Comparison of ENCODE assay signal across 8 mouse cellular contexts in the genomic region with DNA sequence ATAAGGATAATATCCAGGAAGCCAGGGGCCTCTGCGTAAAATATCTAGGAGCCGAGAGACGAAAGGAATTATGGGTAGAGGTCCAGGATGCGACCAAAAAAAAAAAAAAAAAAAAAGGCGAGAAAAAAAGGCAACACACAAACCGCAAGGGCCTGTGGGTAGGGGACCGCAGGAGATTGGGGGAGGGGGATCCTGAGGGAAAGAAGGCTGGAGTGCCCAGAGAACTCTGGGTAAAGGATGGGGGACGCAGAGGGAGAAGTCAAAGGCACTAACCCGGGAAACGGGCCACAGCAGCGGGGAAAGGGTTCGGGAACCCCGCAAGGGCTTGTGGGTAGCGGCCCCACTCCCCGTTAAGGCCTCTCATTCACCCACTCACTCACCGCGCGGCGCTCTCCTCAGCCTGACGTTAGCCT. TPM values are rescaled to one million over a fixed set of nuclear protein-coding genes. Genes with fewer than 3 reads are reported as not detected.
DNase-seq lines count a peak whose midpoint lies in the region; ATAC-seq lines count a peak whose summit lies in the region.

No protein-coding gene starts in this region.

- peak; percentile 69 for ATAC-seq in neural tube, embryonic 11.5 days (ENCODE audit: insufficient read depth, low FRiP score, low TSS enrichment)
- peak; percentile 81 for ATAC-seq in forebrain, embryonic 15.5 days (replicated peaks)
- peak; percentile 69 for ATAC-seq in liver, embryonic 16.5 days (ENCODE audit: low read depth)

- peak overlapping the region; percentile 59 for H3K4me3 ChIP-seq in neural tube, embryonic 11.5 days (ENCODE audit: low read depth, low read length)
- H3K4me3 ChIP-seq in forebrain, embryonic 15.5 days: peak overlapping the region; percentile 81
- peak overlapping the region; percentile 86 for H3K4me3 ChIP-seq in liver, embryonic 16.5 days (ENCODE audit: low read depth, low read length)

- peak overlapping the region; percentile 91 for H3K4me2 ChIP-seq in neural tube, embryonic 11.5 days (ENCODE audit: low read depth)
- peak overlapping the region; percentile 80 for H3K4me2 ChIP-seq in forebrain, embryonic 15.5 days (replicated peaks)
- H3K4me2 ChIP-seq in liver, embryonic 16.5 days (ENCODE audit: low read depth, low read length): peak overlapping the region; percentile 84

- WGBS in neural tube, embryonic 11.5 days: under 1% methylated on average over 19 of the region's 20 CpGs
- WGBS in forebrain, embryonic 15.5 days: 0% methylated on average over 19 of the region's 20 CpGs
- WGBS in liver, embryonic 16.5 days (ENCODE audit: insufficient replicate concordance): under 1% methylated on average over 19 of the region's 20 CpGs

- no peaks in the 10 kb centered on the region for H3K9me3 ChIP-seq in neural tube, embryonic 11.5 days (ENCODE audit: control insufficient read depth, low read length)
- no peaks in the 10 kb centered on the region for H3K9me3 ChIP-seq in forebrain, embryonic 15.5 days
- H3K9me3 ChIP-seq in liver, embryonic 16.5 days (replicated peaks; ENCODE audit: control insufficient read depth, low read length): no peaks in the 10 kb centered on the region

- no peaks in the 10 kb centered on the region for H3K27me3 ChIP-seq in neural tube, embryonic 11.5 days (ENCODE audit: control insufficient read depth, insufficient read depth, low read length)
- H3K27me3 ChIP-seq in forebrain, embryonic 15.5 days: no peaks in the 10 kb centered on the region
- H3K27me3 ChIP-seq in liver, embryonic 16.5 days (ENCODE audit: control insufficient read depth, insufficient read depth, low read depth, low read length): no peaks in the 10 kb centered on the region

- H3K4me1 ChIP-seq in neural tube, embryonic 11.5 days (ENCODE audit: control insufficient read depth, insufficient read depth, low read length): peaks cover 13% of the 10 kb centered on the region
- H3K4me1 ChIP-seq in forebrain, embryonic 15.5 days: peaks cover 26% of the 10 kb centered on the region
- peaks cover 18% of the 10 kb centered on the region for H3K4me1 ChIP-seq in liver, embryonic 16.5 days (ENCODE audit: control insufficient read depth, low read depth, low read length)

- 0 out of 2 replicates have a peak, but pooled peaks cover 5% of the 10 kb centered on the region for H3K36me3 ChIP-seq in neural tube, embryonic 11.5 days (ENCODE audit: control insufficient read depth, insufficient read depth, low read length)
- peaks cover 26% of the 10 kb centered on the region for H3K36me3 ChIP-seq in forebrain, embryonic 15.5 days
- H3K36me3 ChIP-seq in liver, embryonic 16.5 days (ENCODE audit: control insufficient read depth, insufficient read depth): peaks cover 28% of the 10 kb centered on the region

- DNase-seq in adrenal gland, postnatal 14 days: peak; percentile 79
- DNase-seq in adrenal gland, postnatal 36 days: no peak
- peak; percentile 84 for DNase-seq in neural tube, embryonic 11.5 days (ENCODE audit: low spot score)
- no peak for DNase-seq in neural tube, embryonic 10.5 days (ENCODE audit: extremely low spot score, low spot score)
- DNase-seq in T-cell, adult 2 months (ENCODE audit: low spot score): no peak
- DNase-seq in spleen, adult 18-20 months: no peak

- H3K9ac ChIP-seq in neural tube, embryonic 11.5 days (ENCODE audit: low read length): peak overlapping the region; percentile 75
- peak overlapping the region; percentile 81 for H3K9ac ChIP-seq in forebrain, embryonic 15.5 days (replicated peaks)
- peak overlapping the region; percentile 94 for H3K9ac ChIP-seq in liver, embryonic 16.5 days (ENCODE audit: low read depth, low read length)

- H3K27ac ChIP-seq in neural tube, embryonic 11.5 days (ENCODE audit: low read depth, low read length): peak overlapping the region; percentile 94
- H3K27ac ChIP-seq in forebrain, embryonic 15.5 days (replicated peaks): peak overlapping the region; percentile 98
- H3K27ac ChIP-seq in liver, embryonic 16.5 days (ENCODE audit: low read length): peak overlapping the region; percentile 94

RNA-seq across cellular contexts. Expression of a gene that starts 0.4 kb away (rescaled TPM):
- 265 and 280 TPM in 2 replicates for total RNA-seq in adrenal gland, postnatal 14 days (2021)
- 100 to 1,000 TPM; 223 to 308 TPM for total RNA-seq in adrenal gland, postnatal 36 days (2021)
- polyA plus RNA-seq in neural tube, embryonic 11.5 days (2014; fragmentation: Nextera tagmentation; extraction: Ambion mirVana): 66.4 and 74.1 TPM in 2 replicates
- polyA plus RNA-seq in forebrain, embryonic 15.5 days (2015; fragmentation: Nextera tagmentation; extraction: Ambion mirVana): 220 and 231 TPM in 2 replicates
- polyA plus RNA-seq in liver, embryonic 16.5 days (2015; fragmentation: Nextera tagmentation; extraction: Ambion mirVana): 64.2 and 70.1 TPM in 2 replicates

RNA-seq across cellular contexts. Expression of a gene that starts 10.3 kb away (rescaled TPM):
- total RNA-seq in adrenal gland, postnatal 14 days (2021): not detected in 2 replicates
- total RNA-seq in adrenal gland, postnatal 36 days (2021): not detected
- polyA plus RNA-seq in neural tube, embryonic 11.5 days (2014; fragmentation: Nextera tagmentation; extraction: Ambion mirVana): 0.20 TPM in 1 of 2 replicates, not detected in the other
- polyA plus RNA-seq in forebrain, embryonic 15.5 days (2015; fragmentation: Nextera tagmentation; extraction: Ambion mirVana): not detected in 2 replicates
- polyA plus RNA-seq in liver, embryonic 16.5 days (2015; fragmentation: Nextera tagmentation; extraction: Ambion mirVana): not detected in 2 replicates

RNA-seq across cellular contexts. Expression of a gene that starts 18.4 kb away (rescaled TPM):
- not detected in 2 replicates for total RNA-seq in adrenal gland, postnatal 14 days (2021)
- not detected for total RNA-seq in adrenal gland, postnatal 36 days (2021)
- 1.2 and 1.6 TPM in 2 replicates for polyA plus RNA-seq in neural tube, embryonic 11.5 days (2014; fragmentation: Nextera tagmentation; extraction: Ambion mirVana)
- polyA plus RNA-seq in forebrain, embryonic 15.5 days (2015; fragmentation: Nextera tagmentation; extraction: Ambion mirVana): not detected in 2 replicates
- polyA plus RNA-seq in liver, embryonic 16.5 days (2015; fragmentation: Nextera tagmentation; extraction: Ambion mirVana): 0.09 and 0.26 TPM in 2 replicates

RNA-seq across cellular contexts. Expression of a gene that starts 24.8 kb away (rescaled TPM):
- total RNA-seq in adrenal gland, postnatal 14 days (2021): 1.2 and 1.4 TPM in 2 replicates
- total RNA-seq in adrenal gland, postnatal 36 days (2021): 1 to 10 TPM in 1 of 2 experiments, under 1 TPM in 1; 0.70 to 2.8 TPM
- polyA plus RNA-seq in neural tube, embryonic 11.5 days (2014; fragmentation: Nextera tagmentation; extraction: Ambion mirVana): 1.6 and 3.4 TPM in 2 replicates
- polyA plus RNA-seq in forebrain, embryonic 15.5 days (2015; fragmentation: Nextera tagmentation; extraction: Ambion mirVana): 9.1 and 10.5 TPM in 2 replicates
- not detected in 2 replicates for polyA plus RNA-seq in liver, embryonic 16.5 days (2015; fragmentation: Nextera tagmentation; extraction: Ambion mirVana)

RNA-seq across cellular contexts. Expression of a gene that starts 25.5 kb away (rescaled TPM):
- not detected in 2 replicates for total RNA-seq in adrenal gland, postnatal 14 days (2021)
- not detected for total RNA-seq in adrenal gland, postnatal 36 days (2021)
- not detected in 2 replicates for polyA plus RNA-seq in neural tube, embryonic 11.5 days (2014; fragmentation: Nextera tagmentation; extraction: Ambion mirVana)
- 0.68 and 1.4 TPM in 2 replicates for polyA plus RNA-seq in forebrain, embryonic 15.5 days (2015; fragmentation: Nextera tagmentation; extraction: Ambion mirVana)
- not detected in 2 replicates for polyA plus RNA-seq in liver, embryonic 16.5 days (2015; fragmentation: Nextera tagmentation; extraction: Ambion mirVana)

Comparison
In these comparisons a context has a peak if more than half of its experiments do, and no peak if none do; other contexts are left out.
1. DNase-seq: peak in adrenal gland, postnatal 14 days (single experiment) and neural tube, embryonic 11.5 days (single experiment); none in adrenal gland, postnatal 36 days (0 of 2), neural tube, embryonic 10.5 days (single experiment), T-cell, adult 2 months (single experiment) and spleen, adult 18-20 months (0 of 2).
2. Peak in every context shown above with its lines, with median percentiles within 50 percentile points of each other: ATAC-seq, H3K27ac ChIP-seq, H3K4me2 ChIP-seq, H3K4me3 ChIP-seq and H3K9ac ChIP-seq.